Mouse (Mus musculus) liver, postnatal 0 days (tissue): Measurements from ENCODE around the gene Aatf. TPM values are rescaled to one million over a fixed set of nuclear protein-coding genes. Genes with fewer than 3 reads are reported as not detected.

Source experiments
- ATAC-seq: fragments of 200-750 bp; cut with Nextera tagmentation; 2 replicates; pipeline ENCODE4 v1.8.0; 2017; ENCODE audit warnings: mild to moderate bottlenecking, moderate library complexity
- DNase-seq: peaks from one replicate; pipeline ENCODE4 v3.0.0-alpha.2; 2016
- H3K27ac ChIP-seq: fragments of 300-500 bp; sonication (generic); 2 replicates; pipeline ENCODE4 v1.5.1; 2014; ENCODE audit warnings: antibody characterized with exemption, moderate library complexity, mild to moderate bottlenecking, low read depth
- H3K27me3 ChIP-seq: fragments of 300-500 bp; sonication (generic); 2 replicates; pipeline ENCODE4 v1.6.1; 2014; ENCODE audit warnings: low read length, control low read depth, mixed read lengths; ENCODE audit not compliant: insufficient read depth
- H3K36me3 ChIP-seq: fragments of 300-500 bp; sonication (generic); replicated peaks from 2 replicates; pipeline ENCODE4 v1.6.1; 2014; ENCODE audit warnings: mild to moderate bottlenecking, control low read depth, low read length, moderate library complexity, mixed read lengths; ENCODE audit not compliant: insufficient read depth
- H3K4me1 ChIP-seq: fragments of 300-500 bp; sonication (generic); 2 replicates; pipeline ENCODE4 v1.6.1; 2014; ENCODE audit warnings: antibody characterized with exemption, mild to moderate bottlenecking, control low read depth; ENCODE audit not compliant: insufficient read depth
- H3K4me2 ChIP-seq: fragments of 300-500 bp; sonication (generic); 2 replicates; pipeline ENCODE4 v1.6.1; 2014; ENCODE audit warnings: low read depth, mild to moderate bottlenecking, low read length, moderate library complexity, mixed read lengths
- H3K4me3 ChIP-seq: fragments of 300-500 bp; sonication (generic); 2 replicates; pipeline ENCODE4 v1.5.1; 2014; ENCODE audit warnings: low read depth, low read length
- H3K9ac ChIP-seq: fragments of 300-500 bp; sonication (generic); replicated peaks from 2 replicates; pipeline ENCODE4 v1.6.1; 2014; ENCODE audit warnings: mild to moderate bottlenecking, moderate library complexity
- H3K9me3 ChIP-seq: fragments of 300-500 bp; sonication (generic); 2 replicates; pipeline ENCODE4 v1.6.1; 2016; ENCODE audit warnings: mild to moderate bottlenecking, control low read depth, low read length, mixed read lengths
- CTCF ChIP-seq: sonication (generic); IDR thresholded peaks from 2 replicates; pipeline ENCODE4 v1.5.1; 2016; ENCODE audit warnings: antibody characterized with exemption, low read depth
- EP300 ChIP-seq: IDR thresholded peaks from 2 replicates; pipeline ENCODE4 v1.6.1; 2016; ENCODE audit warnings: antibody characterized with exemption, low read depth, mild to moderate bottlenecking
- WGBS: fragments of 180-500 bp; shearing (Covaris S2); extraction: QIAGEN DNeasy Blood & Tissue Kit; methylation state at CpG from one replicate; pipeline ENCODE4 v1.1.7; 2014; ENCODE audit not compliant: insufficient replicate concordance; 5-methylcytosine and 5-hydroxymethylcytosine counted together
- polyA plus RNA-seq: library from polyadenylated mRNA; unstranded; fragments of >200 nt; fragmentation: Nextera tagmentation; extraction: Ambion mirVana; gene quantifications from 2 replicates; pipeline ENCODE4 v1.2.1, GENCODE M21; 2015

The Aatf gene
- polyA plus RNA-seq, 1 experiment from 2014 or later = 20.6 TPM

DNA sequence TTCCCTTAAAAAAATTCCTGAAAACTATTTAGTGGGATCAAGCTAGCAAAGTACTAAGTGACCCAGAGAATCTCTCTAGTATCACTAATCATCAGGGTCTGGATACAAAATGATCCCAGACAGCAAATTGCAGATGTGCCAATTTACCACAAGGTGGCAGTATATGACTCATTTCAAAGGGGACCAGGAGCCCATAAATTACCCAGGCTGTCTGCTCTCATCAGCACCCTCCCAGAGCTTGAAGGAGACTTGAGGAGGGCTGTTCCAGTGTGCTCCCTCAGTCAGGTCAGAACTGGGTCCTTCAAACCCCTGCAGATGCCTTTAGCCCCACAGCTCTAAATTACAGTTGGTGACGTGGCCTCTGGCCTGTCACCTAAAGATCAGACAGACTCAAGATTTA lies 83.7 kb downstream of the Aatf start:
- no peaks in the 10 kb centered on the region for H3K4me1 ChIP-seq
- no peaks in the 10 kb centered on the region for H3K27me3 ChIP-seq
- no peak overlapping the region for H3K9ac ChIP-seq
- no peak for TF ChIP-seq EP300
- TF ChIP-seq CTCF = peak; percentile 87
- H3K4me2 ChIP-seq = no peak overlapping the region
- no peak for ATAC-seq
- H3K27ac ChIP-seq = no peak overlapping the region
- H3K9me3 ChIP-seq = no peaks in the 10 kb centered on the region
- H3K4me3 ChIP-seq = no peak overlapping the region
- no peak for DNase-seq
- 88% methylated on average over 1 of the region's 1 CpGs for WGBS
- peaks cover 2% of the 10 kb centered on the region; the same call in 1 of the 2 replicates for H3K36me3 ChIP-seq

DNA sequence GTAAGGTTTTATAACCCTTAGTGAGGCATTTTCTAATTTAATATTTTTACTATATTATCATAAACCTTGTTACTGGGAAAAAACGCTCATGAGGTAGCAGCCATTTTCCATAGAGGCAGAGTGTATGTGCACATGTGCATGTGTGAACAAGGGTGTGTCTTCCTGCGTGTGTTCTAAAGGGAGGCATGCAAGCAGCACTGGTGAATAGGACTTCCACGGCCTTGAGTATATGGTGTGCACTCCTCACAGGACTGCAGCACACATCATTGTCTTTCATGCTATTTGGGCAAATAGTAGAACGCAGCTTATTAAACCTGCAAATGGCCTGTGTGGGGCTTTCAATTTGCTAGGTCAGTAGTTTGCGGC lies 86.7 kb downstream of the Aatf start:
- ATAC-seq (no peak), DNase-seq (no peak)
- Histone ChIP-seq H3K4me1 (no peaks in the 10 kb centered on the region), H3K4me3 (no peak overlapping the region), H3K36me3 (no peaks in the 10 kb centered on the region; the same call in 1 of the 2 replicates), H3K27ac (no peak overlapping the region), H3K9me3 (no peaks in the 10 kb centered on the region), H3K4me2 (no peak overlapping the region), H3K9ac (no peak overlapping the region), H3K27me3 (no peaks in the 10 kb centered on the region)
- WGBS = 86% methylated on average over 5 of the region's 5 CpGs
- no peak for TF ChIP-seq EP300

DNA sequence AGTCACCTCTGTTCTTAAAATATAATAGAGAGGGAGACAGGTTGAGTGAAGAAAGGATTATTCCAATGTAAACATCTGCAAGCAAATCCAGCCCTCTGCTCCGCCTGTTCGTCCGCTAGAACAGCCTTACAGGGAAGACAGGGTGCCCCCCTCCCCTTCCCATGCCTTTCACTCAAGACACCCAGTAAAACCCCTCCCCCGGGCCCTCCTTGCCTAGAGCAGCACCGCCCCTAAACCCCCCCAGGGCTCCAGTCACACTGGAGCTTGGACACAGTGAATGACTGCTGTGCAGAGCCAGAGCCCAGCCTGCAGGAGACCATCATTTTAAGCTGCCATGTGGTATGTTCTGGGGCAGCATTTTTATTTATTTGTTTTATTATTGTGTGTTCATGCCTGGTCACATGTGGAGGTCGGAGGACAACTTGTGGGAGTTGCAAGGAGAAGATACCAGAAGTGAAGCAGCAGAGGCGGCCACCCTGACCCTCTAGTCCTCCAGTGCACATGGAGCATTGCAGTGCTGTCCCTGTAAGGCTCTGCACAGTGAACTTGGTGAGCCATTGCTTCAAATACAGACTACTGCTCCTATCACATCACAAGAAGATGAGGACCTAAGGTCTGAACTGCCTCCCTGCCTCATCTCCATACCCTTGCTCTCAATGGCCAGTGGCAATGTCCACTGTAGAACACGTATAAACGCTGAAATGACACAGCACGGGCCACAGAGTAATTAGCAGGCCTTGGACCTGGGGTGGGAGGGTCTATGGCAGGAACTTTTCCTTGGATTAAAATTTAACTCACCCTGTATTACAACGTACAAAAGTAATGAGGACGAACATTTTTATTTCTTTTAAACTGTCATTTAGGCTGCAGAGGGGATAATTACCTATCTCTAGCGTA lies 87.3 kb downstream of the Aatf start:
- Histone ChIP-seq H3K4me1 (no peaks in the 10 kb centered on the region), H3K4me3 (no peak overlapping the region), H3K27ac (no peak overlapping the region), H3K9me3 (no peaks in the 10 kb centered on the region), H3K36me3 (no peaks in the 10 kb centered on the region; the same call in 1 of the 2 replicates), H3K27me3 (no peaks in the 10 kb centered on the region), H3K9ac (no peak overlapping the region), H3K4me2 (no peak overlapping the region)
- 81% methylated on average over 13 of the region's 13 CpGs for WGBS
- TF ChIP-seq EP300 (no peak), CTCF (no peak)
- no peak for ATAC-seq
- DNase-seq = no peak

DNA sequence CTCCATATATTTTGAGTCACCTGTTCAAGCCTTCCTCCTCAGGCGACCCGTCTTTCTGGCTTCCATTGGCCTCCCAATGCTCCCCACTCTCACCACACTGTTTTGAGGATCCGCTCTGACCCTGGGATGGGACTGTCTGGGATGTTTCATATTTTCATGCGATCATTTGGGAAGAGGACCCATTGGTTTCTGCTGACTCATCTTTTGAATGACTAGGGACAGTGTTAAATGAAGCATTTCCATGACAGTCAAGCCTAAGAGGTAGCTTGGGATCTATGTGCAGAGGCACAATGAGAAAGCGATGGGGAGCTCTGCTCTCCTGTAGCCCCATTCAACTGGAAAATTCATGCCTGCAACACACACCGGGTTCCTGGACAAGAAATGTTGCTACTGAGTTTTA lies 92.5 kb downstream of the Aatf start:
- H3K27me3 ChIP-seq = no peaks in the 10 kb centered on the region
- no peaks in the 10 kb centered on the region for H3K9me3 ChIP-seq
- H3K27ac ChIP-seq = no peak overlapping the region
- DNase-seq (no peak), ATAC-seq (no peak)
- no peak overlapping the region for H3K4me3 ChIP-seq
- WGBS = 89% methylated on average over 6 of the region's 6 CpGs
- H3K36me3 ChIP-seq = no peaks in the 10 kb centered on the region
- TF ChIP-seq CTCF (no peak), EP300 (no peak)
- no peak overlapping the region for H3K9ac ChIP-seq
- no peaks in the 10 kb centered on the region for H3K4me1 ChIP-seq
- no peak overlapping the region for H3K4me2 ChIP-seq

DNA sequence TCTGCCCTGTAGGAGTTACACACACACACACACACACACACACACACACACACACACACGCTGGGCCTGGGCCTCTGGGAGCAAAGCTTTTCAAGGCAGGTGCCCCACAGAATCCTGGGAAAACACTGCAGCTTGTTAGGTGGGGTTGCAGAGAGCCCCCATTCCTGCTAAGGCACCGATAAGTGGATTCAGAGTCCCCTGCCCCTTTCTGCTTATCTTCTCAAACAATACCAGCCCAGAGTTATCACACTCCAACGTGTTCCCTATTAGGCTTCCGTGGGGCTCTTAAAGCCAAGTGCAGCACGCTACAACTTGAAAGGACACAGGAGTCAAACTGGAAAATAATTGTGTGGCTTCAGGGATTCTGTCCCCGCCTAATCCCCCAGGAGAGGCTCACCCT lies 100.2 kb downstream of the Aatf start:
- no peak for DNase-seq
- Histone ChIP-seq H3K9ac (no peak overlapping the region), H3K27ac (no peak overlapping the region), H3K27me3 (no peaks in the 10 kb centered on the region), H3K9me3 (no peaks in the 10 kb centered on the region), H3K36me3 (no peaks in the 10 kb centered on the region), H3K4me2 (0 out of 2 replicates have a peak overlapping the region, but pooled peaks have one; percentile 14), H3K4me1 (peaks cover 4% of the 10 kb centered on the region; the same call in 1 of the 2 replicates), H3K4me3 (no peak overlapping the region)
- no peak for TF ChIP-seq CTCF
- TF ChIP-seq EP300 = peak; percentile 66
- WGBS = 45% methylated on average over 6 of the region's 6 CpGs
- ATAC-seq = peak; percentile 80

DNA sequence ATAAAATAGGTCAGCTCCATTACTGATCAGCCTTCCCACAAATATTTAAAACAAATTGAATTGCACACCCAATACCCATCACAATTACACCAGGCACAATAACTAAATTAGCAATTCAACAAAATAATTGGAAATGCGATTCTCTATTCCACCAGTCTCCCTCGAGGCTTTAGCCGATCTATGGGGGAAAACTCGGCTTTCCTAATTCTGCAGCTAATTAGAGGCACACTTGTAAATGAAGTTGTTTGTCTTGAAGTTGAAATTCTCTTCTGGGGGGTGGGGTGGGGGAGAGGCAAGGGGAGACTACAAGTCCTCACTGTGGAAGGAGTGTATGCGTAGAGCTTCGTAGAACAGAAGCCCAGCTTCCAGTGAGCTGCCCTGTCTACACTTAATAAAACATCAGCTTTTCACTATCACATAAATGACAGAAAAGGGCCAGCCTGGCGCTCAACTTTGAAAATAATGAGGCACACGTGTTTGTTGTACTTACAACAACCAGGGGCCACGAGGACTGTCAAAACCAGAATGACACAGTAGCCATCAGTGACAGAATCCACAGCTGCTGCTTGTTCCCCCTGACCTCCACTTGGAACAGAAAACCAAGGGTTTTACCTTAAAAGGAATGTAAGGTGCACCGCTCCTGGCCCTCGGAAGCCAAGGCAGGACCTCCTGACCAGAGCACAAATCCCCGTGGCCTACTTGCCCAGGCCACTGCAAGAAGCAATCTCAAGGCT lies 101.0 kb downstream of the Aatf start:
- no peaks in the 10 kb centered on the region for H3K36me3 ChIP-seq
- TF ChIP-seq EP300 = no peak
- TF ChIP-seq CTCF = no peak
- no peak overlapping the region for H3K4me2 ChIP-seq
- WGBS = 75% methylated on average over 12 of the region's 12 CpGs
- ATAC-seq (no peak), DNase-seq (no peak)
- H3K9me3 ChIP-seq = no peaks in the 10 kb centered on the region
- H3K9ac ChIP-seq = no peak overlapping the region
- no peak overlapping the region for H3K27ac ChIP-seq
- no peaks in the 10 kb centered on the region for H3K27me3 ChIP-seq
- no peak overlapping the region for H3K4me3 ChIP-seq
- peaks cover 4% of the 10 kb centered on the region; the same call in 1 of the 2 replicates for H3K4me1 ChIP-seq
